Mouse (Mus musculus): ENCODE measurements around the gene Rdh16. TPM values are rescaled to one million over a fixed set of nuclear protein-coding genes. Genes with fewer than 3 reads are reported as not detected.
"Not testable (repeated sequence)": the region's sequence is repeated elsewhere in the genome, so short reads cannot be mapped to it uniquely, and the experiment has no call there.

The Rdh16 gene
- total RNA-seq (2021), result 1 to 10 TPM in 1 of 2 experiments, under 1 TPM in 1; 0.93 to 4.0 TPM
- long read RNA-seq, experiment 1, result 0 reads
- long read RNA-seq, experiment 2, transcript Rdh16-201 (4 exons, 3,207 nt), result major isoform, 18 of 25 reads
- long read RNA-seq, experiment 2, partial matches to known transcripts, result 3 of 25 reads
- long read RNA-seq, experiment 2, other reads (novel, unspliced or antisense), result 3 of 25 reads

GRCm38 (mm10) chr10:127800891-127801290 is at the start of gene Rdh16:
Gene Rdh16 (plus strand): TSS chr10:127801152.
- no peak for DNase-seq (ENCODE audit: low spot score in 2 of 2)

DNA sequence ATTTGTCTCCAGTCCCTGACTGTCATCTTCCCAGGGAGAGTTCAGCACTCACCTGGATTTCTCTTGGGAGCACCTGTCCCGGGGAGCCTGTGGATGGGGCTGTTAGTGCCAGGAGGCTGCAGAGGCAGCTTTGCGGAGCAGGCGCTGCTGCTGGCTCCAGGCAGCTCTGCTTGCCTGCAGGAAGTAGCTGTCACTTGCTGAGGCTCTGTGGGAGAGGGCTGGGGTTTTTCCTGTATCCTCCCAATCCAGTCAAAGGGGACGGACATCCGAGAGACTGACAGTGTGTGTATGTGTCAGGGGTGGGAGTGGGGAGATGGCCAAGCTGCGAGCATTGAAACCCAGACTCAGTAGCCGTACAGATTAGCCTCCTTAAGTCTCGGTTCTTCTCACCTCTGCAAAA is 49.4 kb upstream of the Rdh16 start, which contains the start of gene Gpr182:
TSS of gene Gpr182 (minus strand) at position 185 of the 400 bp plus-strand sequence.
- DNase-seq (ENCODE audit: low spot score in 2 of 2), result no peak

GRCm38 (mm10) chr10:127754566-127755166 is 46.3 kb upstream of the Rdh16 start:
- DNase-seq (ENCODE audit: low spot score in 2 of 2), result peak in 1 of 2 experiments; percentile 38

DNA sequence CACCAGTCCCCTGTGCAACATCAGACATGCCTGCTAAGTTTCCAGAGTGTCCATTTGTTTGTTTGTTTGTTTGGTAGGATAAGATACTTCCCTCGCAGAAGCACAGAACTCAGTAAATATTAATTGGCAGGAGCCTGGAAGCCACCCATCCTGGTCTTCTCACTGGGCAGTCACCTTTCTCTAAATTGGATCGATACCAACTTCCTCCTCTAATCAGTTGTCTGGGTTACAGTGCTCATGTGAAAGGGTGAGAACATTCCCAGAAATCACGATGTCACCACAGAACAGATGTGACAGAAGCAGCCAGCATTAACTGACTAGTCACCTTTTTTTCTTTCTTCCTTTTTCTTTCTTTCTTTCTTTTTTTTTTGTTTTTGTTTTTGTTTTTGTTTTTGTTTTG is 45.7 kb upstream of the Rdh16 start:
- DNase-seq (ENCODE audit: low spot score in 2 of 2), result no peak

DNA sequence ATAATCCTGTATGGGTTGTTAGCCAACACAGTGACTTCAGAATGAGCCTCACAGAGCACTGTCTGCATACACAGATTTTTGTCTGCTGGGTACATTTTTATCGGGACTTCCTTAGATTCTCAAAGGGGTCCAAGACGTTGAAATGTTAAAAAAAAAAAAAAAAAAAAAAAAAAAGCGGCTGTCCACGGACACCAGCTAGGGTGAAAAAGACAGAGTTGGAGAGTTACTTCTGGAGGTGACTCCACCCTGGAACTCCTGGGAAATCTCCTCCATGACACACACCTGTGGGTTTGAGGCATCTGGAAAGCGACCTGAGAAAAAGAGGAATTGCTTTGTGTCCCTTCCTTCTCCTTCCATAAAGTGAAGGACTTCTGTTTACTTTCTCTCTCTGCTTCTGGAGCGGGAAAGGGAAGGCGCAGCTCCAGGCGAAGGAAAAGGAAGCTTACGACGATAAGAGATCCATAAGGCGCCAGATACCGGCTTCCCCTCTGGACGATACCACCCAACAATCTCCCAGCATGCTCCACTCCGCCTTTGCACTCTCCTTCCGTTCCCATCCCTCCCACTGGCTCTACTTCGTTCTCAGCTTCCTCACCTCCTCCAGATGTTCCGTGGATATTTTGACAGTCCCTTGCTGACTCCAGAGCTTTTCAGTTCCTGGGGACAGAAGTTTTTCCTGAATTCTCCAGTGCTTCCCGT is 45.0 kb upstream of the Rdh16 start:
- peak in 1 of 2 experiments; percentile 19 for DNase-seq (ENCODE audit: low spot score in 2 of 2)

DNA sequence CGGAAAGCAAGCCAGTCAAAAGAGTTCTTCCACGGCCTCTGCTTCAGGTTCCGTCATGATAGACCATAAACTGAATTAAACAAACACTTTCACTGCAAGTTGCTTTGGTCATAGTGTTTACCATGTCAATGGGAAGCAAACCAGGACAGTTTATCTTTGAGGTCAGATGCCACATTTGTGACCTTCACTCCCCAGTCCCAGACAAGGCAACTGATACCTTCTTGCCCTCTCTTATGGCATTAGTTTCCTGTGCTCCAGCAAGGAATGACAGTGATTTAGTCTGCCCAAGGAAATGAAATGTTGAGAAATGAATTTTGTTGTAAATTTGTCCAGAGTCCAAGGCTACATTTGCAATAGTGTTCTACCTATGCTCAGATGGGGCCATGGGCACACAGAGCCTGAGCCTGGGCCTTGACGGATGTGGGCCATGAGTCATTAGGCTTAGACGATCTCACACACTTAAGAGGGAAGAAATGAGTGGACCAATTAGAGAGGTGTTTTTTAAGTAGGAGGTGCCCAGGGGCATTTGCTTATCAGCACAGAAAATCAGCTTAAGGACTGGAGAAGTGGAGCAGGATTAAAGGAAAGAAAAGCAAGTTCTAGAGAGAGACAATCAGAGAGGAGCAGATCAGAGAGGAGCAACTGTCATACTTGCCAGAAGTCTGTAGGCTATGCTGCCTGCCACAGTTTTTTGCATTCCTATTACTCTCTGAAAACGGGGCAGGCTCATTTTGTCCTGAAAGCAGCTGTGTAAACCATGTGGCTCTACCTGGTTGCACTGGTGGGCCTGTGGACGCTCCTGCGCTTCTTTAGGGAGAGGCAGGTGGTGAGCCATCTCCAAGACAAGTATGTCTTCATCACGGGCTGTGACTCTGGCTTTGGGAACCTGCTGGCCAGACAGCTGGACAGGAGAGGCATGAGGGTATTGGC is 41.5 kb upstream of the Rdh16 start, which contains the start of the genes Rdh1 and Rdh16f1:
TSS of gene Rdh1 (plus strand) at position 541 of the 930 bp plus-strand sequence.
TSS of gene Rdh16f1 (plus strand) at position 607 of the 930 bp plus-strand sequence.
- peak in 1 of 2 experiments; percentile 11 for DNase-seq (ENCODE audit: low spot score in 2 of 2)

DNA sequence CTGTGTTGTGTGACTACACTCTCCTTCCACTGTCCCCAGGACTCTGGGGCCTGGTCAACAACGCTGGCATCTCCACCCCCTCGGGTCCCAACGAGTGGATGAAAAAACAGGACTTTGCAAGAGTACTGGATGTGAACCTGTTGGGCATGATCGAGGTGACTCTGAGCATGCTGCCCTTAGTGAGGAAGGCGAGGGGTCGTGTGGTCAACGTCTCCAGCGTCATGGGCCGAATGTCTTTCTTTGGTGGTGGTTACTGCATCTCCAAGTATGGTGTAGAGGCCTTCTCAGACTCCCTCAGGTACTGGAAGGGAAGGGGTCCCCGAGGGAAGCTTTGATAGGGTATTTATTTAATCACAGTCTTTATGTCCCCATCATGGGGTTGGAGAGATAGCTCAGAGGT is 38.0 kb upstream of the Rdh16 start:
- not testable (repeated sequence) for DNase-seq (ENCODE audit: low spot score in 2 of 2)

- DNase-seq (ENCODE audit: low spot score in 2 of 2), result no peak
Observed at GRCm38 (mm10) chr10:127763914-127764680, 36.9 kb upstream of the Rdh16 start.

DNA sequence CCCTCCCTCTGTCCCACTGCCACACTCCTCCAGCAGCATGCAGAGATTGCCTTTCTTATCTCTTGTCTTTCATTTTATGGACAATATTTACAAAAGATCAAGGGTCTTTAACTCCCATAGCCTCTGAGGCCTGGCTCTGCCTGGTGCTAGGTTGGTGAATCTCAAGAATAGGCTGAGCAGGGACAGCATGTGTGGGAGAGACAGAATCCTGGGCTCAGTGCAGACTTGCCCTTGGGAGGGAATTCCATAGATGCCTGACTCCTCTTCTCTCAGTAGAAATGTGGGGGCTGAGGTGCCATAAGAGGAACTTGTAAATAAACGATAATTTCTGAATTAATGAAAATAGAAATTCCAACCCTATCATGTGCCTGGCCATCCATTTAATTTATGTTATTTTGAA is 34.4 kb upstream of the Rdh16 start:
- no peak for DNase-seq (ENCODE audit: low spot score in 2 of 2)

DNA sequence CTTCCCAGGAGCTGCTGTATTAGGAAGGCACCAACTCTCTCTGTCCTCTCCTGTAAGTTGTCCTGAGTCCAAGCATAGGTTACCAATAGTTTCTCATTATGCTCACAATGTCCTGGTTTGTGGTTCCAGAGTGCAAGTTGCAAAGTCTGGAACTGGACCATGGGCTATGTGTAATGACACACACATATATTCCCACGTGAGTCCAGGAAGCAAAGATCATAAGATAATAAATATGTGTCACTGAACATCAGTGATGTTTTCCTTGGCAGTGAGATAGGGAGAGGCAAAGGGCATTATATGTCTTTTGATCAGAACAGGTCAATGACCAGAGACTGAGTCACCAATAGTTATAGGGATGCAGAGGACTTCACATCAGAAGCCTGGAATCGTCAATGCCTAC is 24.9 kb upstream of the Rdh16 start, which contains the start of gene Rdh9:
TSS of gene Rdh9 (plus strand) at position 376 of the 400 bp plus-strand sequence.
- DNase-seq (ENCODE audit: low spot score in 2 of 2), result no peak

DNA sequence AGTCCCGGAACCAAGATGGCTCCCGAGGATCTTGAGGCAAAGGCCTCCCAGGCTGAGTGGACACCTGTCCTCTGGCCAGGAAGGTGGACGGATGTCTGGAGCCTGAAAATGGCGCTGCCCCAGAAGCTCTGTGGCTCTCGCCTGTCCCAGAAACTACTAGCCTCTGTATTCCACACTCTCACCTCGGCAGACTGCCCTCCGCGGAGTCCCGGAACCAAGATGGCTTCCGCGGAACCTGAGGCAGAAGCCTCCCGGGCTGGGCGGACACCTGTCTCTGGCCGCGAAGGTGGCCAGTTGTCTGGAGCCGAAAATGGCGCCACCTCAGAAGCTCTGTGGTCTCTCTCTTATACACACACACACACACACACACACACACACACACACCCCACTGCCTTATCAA is 18.6 kb upstream of the Rdh16 start:
- not testable (repeated sequence) for DNase-seq (ENCODE audit: low spot score in 2 of 2)

GRCm38 (mm10) chr10:127785411-127785810 is 15.5 kb upstream of the Rdh16 start:
- DNase-seq (ENCODE audit: low spot score in 2 of 2), result not testable (repeated sequence)

GRCm38 (mm10) chr10:127799295-127799694 is 1.7 kb upstream of the Rdh16 start:
- DNase-seq (ENCODE audit: low spot score in 2 of 2), result no peak

DNA sequence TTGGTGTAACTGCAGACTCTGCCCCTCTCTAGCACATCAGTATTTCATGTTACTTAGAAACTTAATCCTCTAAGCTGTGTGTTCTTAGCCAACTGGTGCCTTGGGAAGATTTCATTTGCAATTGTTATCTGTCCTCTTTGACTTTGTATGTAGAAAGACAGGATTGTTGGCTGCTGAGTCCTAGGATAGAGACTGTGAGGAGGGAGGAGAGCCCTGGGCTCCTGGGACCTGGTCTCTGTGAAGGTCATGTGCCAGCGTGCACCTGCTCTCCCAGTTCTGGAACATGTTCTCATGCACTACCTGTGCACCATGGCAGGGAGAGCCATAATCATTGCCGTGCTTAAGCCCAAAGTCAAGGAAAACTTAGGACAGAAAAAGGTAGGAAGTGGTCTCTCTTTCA is 660 bp downstream of the Rdh16 start:
- no peak for DNase-seq (ENCODE audit: low spot score in 2 of 2)

DNA sequence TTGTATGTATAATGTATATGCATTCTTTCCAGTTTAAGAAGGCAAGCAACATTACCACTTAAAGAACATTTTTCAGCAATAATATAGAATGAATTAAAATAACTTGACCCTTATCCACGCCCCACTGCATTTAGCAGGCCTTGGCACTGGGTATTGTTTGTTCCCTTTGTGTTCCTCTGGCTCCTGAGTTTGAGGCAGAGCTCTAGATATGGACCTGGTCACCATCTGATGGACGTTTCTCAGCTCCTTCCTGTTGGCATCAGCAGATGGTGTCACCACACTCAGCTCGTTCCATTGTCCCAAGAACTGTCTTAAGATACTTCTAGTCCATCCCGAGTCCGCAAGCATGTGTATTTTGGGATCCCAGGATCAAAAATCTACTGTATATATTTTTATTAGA is 1.3 kb downstream of the Rdh16 start:
- DNase-seq (ENCODE audit: low spot score in 2 of 2), result no peak

DNA sequence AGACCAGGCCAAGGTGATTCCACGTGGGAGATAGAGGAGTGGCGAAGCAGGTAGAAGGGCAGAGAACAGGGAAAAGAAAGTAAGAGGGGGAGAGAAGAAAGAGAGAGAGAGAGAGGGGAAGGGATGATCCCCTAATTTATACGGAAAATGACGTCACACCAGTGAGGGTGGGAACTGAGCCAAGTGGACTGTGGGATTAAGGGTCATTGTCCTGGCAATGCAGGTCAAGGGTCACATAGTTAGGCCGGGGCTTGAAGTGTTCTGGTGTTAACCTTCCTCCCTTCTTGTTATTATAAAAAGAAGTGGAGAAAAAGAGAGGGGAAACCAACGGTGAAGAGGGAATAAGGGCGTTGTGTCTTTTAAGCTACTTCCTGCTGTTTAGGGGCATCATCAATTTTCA is 3.5 kb downstream of the Rdh16 start:
- DNase-seq (ENCODE audit: low spot score in 2 of 2), result no peak

DNA sequence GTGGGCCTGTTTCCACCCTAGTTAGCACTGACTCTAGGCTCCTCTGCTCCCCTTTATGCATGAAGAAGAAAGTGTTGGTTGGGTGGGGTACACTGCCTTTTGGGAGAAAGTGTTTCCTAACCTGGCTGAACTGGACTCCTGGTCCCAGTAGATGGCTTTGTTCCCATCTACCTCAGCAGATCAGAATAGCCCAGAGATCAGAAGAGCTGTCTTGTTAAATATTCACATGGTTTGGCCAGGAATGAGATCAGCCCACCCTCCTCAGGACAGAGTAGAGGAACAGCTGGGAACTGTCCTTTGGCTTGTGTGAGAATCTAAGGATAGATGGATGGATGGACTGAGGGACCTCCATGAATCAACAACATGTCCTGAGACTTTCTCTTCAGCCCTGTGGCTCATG is 14.9 kb downstream of the Rdh16 start:
- no peak for DNase-seq (ENCODE audit: low spot score in 2 of 2)

DNA sequence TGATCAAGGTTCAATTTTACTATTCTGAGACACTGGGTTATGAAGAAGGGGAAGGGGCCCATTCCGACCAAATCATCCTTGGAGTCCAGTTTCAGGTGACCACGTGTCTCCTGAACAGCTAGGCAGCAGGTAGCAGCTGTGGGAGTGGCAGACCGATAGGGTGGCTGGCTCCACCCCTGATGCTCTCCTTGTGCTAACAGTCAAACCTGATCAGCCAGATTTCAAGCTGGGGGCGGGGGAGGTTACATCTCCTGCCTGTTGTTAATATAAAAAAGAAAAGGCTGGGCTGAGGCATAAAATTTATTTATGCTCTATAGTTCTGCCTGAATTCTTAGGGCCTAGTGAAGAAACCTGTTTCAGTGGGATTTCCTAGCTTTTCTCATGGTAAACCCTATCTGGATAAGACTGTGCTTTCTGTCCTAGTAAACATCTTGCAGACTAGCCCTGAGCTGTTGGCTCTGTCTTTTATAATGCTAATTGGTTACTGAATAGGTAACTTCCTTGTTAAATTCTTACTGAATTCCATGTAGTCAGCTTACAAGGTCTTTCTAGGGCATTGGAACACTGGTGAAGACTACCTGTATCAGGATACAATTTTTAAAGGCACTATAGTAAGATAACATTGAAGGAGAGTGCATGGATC is 16.4 kb downstream of the Rdh16 start:
- not testable (repeated sequence) for DNase-seq (ENCODE audit: low spot score in 2 of 2)

DNA sequence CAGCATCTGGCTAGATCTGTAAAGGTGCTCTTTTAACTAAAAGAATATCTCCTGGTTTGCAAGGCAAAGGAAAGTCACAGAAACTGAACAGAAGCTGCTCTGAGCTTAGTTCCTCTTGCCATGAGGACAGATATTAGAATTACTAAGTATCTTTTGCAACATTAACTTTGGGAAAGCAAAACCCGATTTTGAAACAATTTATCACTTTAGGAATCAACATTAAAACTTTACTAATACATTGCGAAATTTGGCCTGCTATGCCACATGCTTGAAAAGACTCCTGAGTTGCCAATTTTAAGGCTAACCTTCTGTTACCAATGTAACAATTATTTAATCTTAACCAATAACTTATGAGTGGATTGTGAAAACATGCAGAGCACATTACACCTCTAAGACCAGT is 20.9 kb downstream of the Rdh16 start:
- DNase-seq (ENCODE audit: low spot score in 2 of 2), result not testable (repeated sequence)

DNA sequence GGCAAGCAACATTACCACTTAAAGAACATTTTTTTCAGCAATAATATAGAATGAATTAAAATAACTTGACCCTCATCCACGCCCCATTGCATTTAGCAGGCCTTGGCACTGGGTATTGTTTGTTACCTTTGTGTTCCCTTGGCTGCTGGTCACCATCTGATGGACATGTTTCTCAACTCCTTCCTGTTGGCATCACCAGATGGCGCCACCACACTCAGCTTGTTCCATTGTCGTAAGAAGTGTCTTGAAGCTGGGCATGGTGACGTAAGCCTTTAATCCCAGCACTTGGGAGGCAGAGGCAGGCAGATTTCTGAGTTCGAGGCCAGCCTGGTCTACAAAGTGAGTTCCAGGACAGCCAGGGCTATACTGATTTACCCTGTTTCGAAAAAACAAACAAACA is 24.4 kb downstream of the Rdh16 start:
- peak in 1 of 2 experiments; percentile 5 for DNase-seq (ENCODE audit: low spot score in 2 of 2)
